Mouse (Mus musculus): Measurements from ENCODE around the gene Gpam.

- TF ChIP-seq CTCF (IDR thresholded peaks at IDR 0.05; ENCODE audit: control insufficient read depth, insufficient read depth, low read length) (no peak), POLR2A (IDR thresholded peaks at IDR 0.05; ENCODE audit: borderline replicate concordance, control insufficient read depth, low read depth, low read length) (no peak)
These were observed 30.4 kb downstream of the Gpam start for GRCm38 (mm10) chr19:55096666-55097065.
